Mouse (Mus musculus): ENCODE data around the gene Hpcal4. TPM values are rescaled to one million over a fixed set of nuclear protein-coding genes. Genes with fewer than 3 reads are reported as not detected.
A peak's percentile ranks its signal among the peaks of the same experiment; 100 is the strongest.
"Not testable (repeated sequence)": the region's sequence is repeated elsewhere in the genome, so short reads cannot be mapped to it uniquely, and the experiment has no call there.

Hpcal4 gene
- polyA plus RNA-seq (2015; fragmentation: Nextera tagmentation; extraction: Ambion mirVana), result 0.28 and 0.54 TPM in 2 replicates

DNA sequence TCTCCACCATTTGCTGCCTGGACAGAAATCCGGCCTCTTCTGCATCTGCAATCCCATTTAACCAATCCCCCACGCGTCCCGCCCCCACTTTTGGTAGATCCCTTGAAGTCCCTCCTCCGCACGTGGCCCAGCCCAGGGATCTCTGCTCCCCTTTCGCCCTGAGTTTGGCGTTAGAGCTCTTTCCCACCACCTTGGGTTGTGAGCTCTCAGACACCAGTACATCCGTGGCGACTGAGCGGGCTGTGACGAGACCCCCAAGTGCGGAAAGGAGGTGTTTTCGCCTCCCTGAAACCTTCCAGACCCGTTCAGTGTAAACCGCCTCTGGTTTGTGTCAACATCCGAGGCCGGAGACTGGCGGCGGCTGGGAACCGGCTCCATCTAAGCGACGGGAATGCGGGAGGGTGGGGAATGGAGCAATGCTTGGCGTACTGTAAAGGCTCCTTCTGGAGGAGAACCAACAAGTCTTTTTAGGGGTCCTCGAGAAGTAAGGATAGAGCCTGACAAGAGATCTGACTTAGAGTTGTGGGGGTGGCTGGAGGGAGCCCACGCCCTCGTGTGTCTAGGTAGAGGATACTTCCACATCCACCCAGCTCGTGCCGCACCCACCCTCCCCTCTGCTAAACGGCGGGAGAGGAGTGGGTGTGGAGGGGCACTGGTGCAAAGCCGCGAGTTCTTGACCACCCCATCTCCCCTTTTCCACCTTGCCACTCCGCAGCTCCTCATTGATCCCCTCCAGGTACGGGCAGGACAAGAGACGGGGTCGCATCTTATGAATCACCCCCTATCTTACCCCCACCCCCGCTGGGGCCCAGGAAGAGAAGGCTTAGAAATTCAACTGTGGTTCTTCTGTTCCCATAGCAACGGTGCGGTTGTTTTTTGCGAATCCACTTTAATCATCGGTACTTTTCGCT lies at the start of gene Hpcal4:
Hpcal4 (plus strand) TSS at position 900 of the 911 bp plus-strand sequence.
- Histone ChIP-seq H3K9me3 (replicated peaks) (no peaks in the 10 kb centered on the region), H3K36me3 (no peaks in the 10 kb centered on the region), H3K4me3 (replicated peaks) (peak within 1 kb of the TSS; percentile 46), H3K27me3 (peaks cover 63% of the 10 kb centered on the region), H3K4me2 (replicated peaks) (peak within 1 kb of the TSS; percentile 82), H3K9ac (0 out of 2 replicates have a peak within 1 kb of the TSS, but pooled peaks have one; percentile 6), H3K27ac (replicated peaks) (no peak within 1 kb of the TSS), H3K4me1 (peaks cover 17% of the 10 kb centered on the region)
- peak; percentile 15; the same call in 1 of the 2 replicates for ATAC-seq (ENCODE audit: insufficient number of reproducible peaks, low FRiP score, low TSS enrichment, low read depth)
- under 1% methylated on average over 44 of the region's 44 CpGs for WGBS

DNA sequence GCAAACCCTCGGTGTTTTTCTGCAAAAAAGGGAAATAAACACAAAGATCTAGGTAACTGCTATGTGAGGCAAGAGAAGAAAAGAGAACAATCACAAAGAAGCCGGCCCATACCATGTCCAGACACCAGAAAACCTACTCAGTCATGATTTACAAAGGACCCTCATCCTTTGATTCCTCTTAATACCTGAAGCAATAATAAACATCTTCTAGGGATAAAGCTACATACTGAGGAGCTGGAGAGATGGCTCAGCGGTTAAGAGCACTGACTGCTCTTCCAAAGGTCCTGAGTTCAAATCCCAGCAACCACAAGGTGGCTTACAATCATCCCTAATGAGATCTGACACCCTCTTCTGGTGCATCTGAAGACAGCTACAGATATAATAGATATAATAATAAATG lies 45.5 kb upstream of the Hpcal4 start:
- peaks cover 15% of the 10 kb centered on the region for H3K4me1 ChIP-seq
- no peaks in the 10 kb centered on the region for H3K27me3 ChIP-seq
- no peak overlapping the region for H3K4me2 ChIP-seq (replicated peaks)
- H3K36me3 ChIP-seq, result peaks cover 37% of the 10 kb centered on the region
- no peak for ATAC-seq (ENCODE audit: insufficient number of reproducible peaks, low FRiP score, low TSS enrichment, low read depth)
- H3K9ac ChIP-seq, result no peak overlapping the region
- no peaks in the 10 kb centered on the region for H3K9me3 ChIP-seq (replicated peaks)
- H3K4me3 ChIP-seq (replicated peaks), result no peak overlapping the region
- WGBS, result 84% methylated on average over 3 of the region's 3 CpGs
- no peak overlapping the region for H3K27ac ChIP-seq (replicated peaks)

DNA sequence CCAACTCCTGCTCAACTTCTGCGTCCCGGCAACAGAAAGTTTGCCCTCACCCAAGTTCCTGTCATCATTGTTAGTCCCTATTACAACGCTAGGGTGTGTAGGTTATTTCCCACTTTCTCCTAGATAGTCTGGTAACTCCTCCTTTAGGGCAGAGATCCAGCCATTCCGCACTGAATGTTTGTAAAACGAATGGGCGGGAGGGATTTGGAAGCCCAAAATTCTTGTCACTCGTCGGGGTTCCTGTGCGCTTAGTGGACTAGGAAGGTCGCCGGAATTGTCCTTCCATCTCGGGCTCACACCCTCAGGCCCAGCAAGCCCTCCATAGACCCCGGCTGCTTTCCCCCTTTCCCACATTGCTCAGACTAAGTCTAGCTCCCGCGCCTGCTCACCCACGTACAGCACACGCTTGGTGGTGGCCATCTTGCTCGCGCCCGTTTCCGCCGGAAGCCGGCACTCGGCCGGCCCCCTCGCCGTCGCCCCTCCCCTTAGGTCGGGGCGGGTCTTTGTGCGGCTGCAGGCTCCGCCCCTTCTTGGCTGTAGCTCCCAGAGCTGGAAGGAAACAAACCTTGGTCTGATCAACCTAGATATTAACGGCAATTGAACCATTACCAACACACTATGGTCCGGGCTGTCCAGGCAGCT lies 43.4 kb upstream of the Hpcal4 start, which contains the start of gene Ppie:
Ppie (minus strand) TSS at position 439 of the 642 bp plus-strand sequence.
- Histone ChIP-seq H3K27me3 (no peaks in the 10 kb centered on the region; the same call in 1 of the 2 replicates), H3K9me3 (replicated peaks) (no peaks in the 10 kb centered on the region), H3K36me3 (peaks cover 19% of the 10 kb centered on the region), H3K9ac (peak within 1 kb of the TSS; percentile 55), H3K4me1 (peaks cover 15% of the 10 kb centered on the region), H3K4me3 (replicated peaks) (peak within 1 kb of the TSS; percentile 66), H3K4me2 (replicated peaks) (peak within 1 kb of the TSS; percentile 70), H3K27ac (replicated peaks) (peak within 1 kb of the TSS; percentile 92)
- peak; percentile 96 for ATAC-seq (ENCODE audit: insufficient number of reproducible peaks, low FRiP score, low TSS enrichment, low read depth)
- WGBS, result under 1% methylated on average over 34 of the region's 34 CpGs

DNA sequence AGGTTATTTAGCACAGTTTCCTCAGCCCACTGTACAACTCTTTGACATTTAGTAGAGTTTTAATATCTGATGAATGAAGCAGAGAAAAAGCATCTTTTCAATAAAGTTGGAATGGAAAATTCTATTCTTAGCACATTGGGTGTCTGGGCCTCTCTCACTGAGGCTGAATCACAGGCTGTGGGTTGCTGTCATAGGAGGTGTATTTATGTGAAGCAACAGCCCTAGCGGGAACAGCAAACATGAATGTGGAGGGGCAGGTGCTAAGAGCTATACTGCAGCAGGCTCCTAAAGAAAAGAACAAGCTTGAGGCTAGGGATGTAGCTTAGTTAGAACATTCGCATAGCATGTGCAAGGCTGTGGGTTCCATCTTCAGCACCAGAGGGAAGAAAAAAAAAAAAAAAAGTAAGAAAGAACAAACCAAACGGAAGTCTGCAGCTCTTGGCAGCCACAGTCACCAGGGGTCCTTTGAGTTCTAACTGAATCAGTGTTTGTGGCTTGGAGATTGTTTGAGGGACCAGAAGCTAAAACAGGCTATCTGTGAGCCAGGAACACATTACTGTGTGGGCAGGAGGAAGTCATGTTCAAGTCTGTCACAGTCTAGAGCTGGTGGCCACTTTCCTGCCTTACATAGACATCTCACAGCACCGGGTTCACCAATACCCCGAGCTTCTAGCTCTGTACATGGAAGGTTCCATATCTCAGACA lies 35.4 kb upstream of the Hpcal4 start:
- 68% methylated on average over 5 of the region's 5 CpGs for WGBS
- no peak overlapping the region for H3K4me2 ChIP-seq (replicated peaks)
- no peaks in the 10 kb centered on the region for H3K9me3 ChIP-seq (replicated peaks)
- H3K9ac ChIP-seq, result no peak overlapping the region
- no peaks in the 10 kb centered on the region for H3K36me3 ChIP-seq
- no peak for ATAC-seq (ENCODE audit: insufficient number of reproducible peaks, low FRiP score, low TSS enrichment, low read depth)
- no peaks in the 10 kb centered on the region for H3K4me1 ChIP-seq
- H3K27ac ChIP-seq (replicated peaks), result no peak overlapping the region
- no peaks in the 10 kb centered on the region; the same call in 1 of the 2 replicates for H3K27me3 ChIP-seq
- H3K4me3 ChIP-seq (replicated peaks), result no peak overlapping the region

DNA sequence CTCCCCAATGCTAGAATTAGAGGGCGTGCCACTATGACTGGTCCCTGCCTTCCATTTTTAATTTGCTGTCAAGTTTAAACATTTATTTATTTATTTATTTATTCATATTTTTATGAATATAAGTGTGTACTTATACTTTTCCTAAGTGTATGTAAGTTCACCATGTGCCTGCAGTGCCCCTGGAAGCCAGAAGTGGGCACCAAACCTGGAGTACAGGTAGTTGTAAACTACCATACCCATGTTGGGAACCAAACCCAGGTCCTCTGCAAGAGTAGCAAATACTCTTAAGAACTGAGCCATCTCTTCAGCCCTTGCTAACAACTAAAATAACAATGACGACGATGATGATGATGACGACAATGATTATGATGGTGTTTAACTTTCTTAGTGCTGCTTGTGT lies 31.0 kb upstream of the Hpcal4 start:
- H3K4me3 ChIP-seq (replicated peaks), result no peak overlapping the region
- H3K27me3 ChIP-seq, result no peaks in the 10 kb centered on the region; the same call in 1 of the 2 replicates
- no peak for ATAC-seq (ENCODE audit: insufficient number of reproducible peaks, low FRiP score, low TSS enrichment, low read depth)
- H3K36me3 ChIP-seq, result no peaks in the 10 kb centered on the region
- no peak overlapping the region for H3K27ac ChIP-seq (replicated peaks)
- WGBS, result 80% methylated on average over 4 of the region's 4 CpGs
- no peaks in the 10 kb centered on the region for H3K4me1 ChIP-seq
- H3K9ac ChIP-seq, result no peak overlapping the region
- H3K9me3 ChIP-seq (replicated peaks), result no peaks in the 10 kb centered on the region
- H3K4me2 ChIP-seq (replicated peaks), result no peak overlapping the region

DNA sequence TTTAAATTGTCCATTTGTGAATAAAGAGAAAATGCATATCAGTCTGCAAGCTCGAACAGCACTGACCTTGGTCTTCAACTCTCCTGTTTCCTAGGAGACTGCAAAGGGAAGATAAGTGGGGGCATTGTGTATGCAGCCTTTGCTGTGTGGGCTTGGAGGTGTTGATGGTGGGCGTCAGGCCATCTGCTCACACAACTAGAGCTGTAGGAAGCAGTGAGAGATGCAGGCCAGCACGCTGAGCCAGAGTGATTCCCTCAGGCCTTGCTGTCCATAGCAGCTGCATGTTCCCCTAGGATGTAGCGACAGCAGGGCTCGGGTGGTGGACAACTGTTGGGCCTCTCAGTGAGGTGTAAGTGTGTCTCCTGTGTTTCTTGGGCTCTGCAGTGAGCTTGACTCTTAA lies 30.1 kb upstream of the Hpcal4 start:
- no peak overlapping the region for H3K27ac ChIP-seq (replicated peaks)
- H3K36me3 ChIP-seq, result no peaks in the 10 kb centered on the region
- ATAC-seq (ENCODE audit: insufficient number of reproducible peaks, low FRiP score, low TSS enrichment, low read depth), result no peak
- no peak overlapping the region for H3K4me2 ChIP-seq (replicated peaks)
- no peaks in the 10 kb centered on the region; the same call in 1 of the 2 replicates for H3K27me3 ChIP-seq
- 62% methylated on average over 5 of the region's 5 CpGs for WGBS
- no peak overlapping the region for H3K9ac ChIP-seq
- H3K4me3 ChIP-seq (replicated peaks), result no peak overlapping the region
- no peaks in the 10 kb centered on the region for H3K4me1 ChIP-seq
- H3K9me3 ChIP-seq (replicated peaks), result no peaks in the 10 kb centered on the region

DNA sequence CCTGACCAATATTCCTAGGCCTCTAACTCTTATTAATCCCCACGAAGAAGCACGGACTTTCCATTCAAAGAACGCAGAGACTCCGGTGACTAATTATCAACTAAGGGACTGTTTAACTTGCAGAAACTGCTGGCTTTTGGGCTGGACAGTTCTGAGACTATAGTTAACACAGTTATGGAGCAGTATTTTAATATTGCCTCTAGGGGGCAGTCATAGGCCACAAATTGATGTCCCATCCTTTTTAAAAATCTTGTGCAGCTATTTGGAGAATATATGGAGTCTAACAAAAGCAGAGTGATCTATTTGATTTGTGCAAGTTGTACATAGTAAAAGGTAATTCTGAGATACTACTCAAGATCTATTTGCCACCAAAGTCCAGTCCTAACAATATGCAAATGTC lies 28.0 kb upstream of the Hpcal4 start:
- Histone ChIP-seq H3K27ac (replicated peaks) (no peak overlapping the region), H3K4me2 (replicated peaks) (no peak overlapping the region), H3K27me3 (no peaks in the 10 kb centered on the region; the same call in 1 of the 2 replicates), H3K4me1 (no peaks in the 10 kb centered on the region), H3K36me3 (no peaks in the 10 kb centered on the region), H3K4me3 (replicated peaks) (no peak overlapping the region), H3K9me3 (replicated peaks) (no peaks in the 10 kb centered on the region), H3K9ac (no peak overlapping the region)
- no peak for ATAC-seq (ENCODE audit: insufficient number of reproducible peaks, low FRiP score, low TSS enrichment, low read depth)
- WGBS, result 35% methylated on average over 4 of the region's 4 CpGs

DNA sequence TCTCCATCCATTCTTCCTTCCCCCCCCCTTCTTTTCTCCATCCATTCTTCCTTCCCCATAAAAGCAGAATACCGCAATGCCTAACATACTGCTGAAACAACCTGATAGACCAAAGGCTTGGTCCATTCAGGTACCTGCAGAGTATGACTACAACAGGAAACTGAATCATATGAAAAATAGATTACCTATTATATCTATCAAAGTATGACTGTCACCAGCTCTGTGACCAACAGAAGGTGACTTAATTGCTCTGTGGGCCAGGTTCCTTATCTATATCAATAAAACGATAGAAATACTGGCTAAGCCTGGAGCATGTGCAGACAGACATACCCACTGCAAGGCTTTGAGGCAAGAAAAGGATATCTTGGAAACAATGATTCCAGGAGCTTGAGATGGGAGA lies 27.6 kb upstream of the Hpcal4 start:
- H3K27ac ChIP-seq (replicated peaks), result no peak overlapping the region
- H3K36me3 ChIP-seq, result no peaks in the 10 kb centered on the region
- H3K9ac ChIP-seq, result no peak overlapping the region
- 68% methylated on average over 2 of the region's 2 CpGs for WGBS
- no peaks in the 10 kb centered on the region for H3K4me1 ChIP-seq
- H3K4me2 ChIP-seq (replicated peaks), result no peak overlapping the region
- H3K27me3 ChIP-seq, result no peaks in the 10 kb centered on the region; the same call in 1 of the 2 replicates
- H3K9me3 ChIP-seq (replicated peaks), result no peaks in the 10 kb centered on the region
- no peak for ATAC-seq (ENCODE audit: insufficient number of reproducible peaks, low FRiP score, low TSS enrichment, low read depth)
- H3K4me3 ChIP-seq (replicated peaks), result no peak overlapping the region

DNA sequence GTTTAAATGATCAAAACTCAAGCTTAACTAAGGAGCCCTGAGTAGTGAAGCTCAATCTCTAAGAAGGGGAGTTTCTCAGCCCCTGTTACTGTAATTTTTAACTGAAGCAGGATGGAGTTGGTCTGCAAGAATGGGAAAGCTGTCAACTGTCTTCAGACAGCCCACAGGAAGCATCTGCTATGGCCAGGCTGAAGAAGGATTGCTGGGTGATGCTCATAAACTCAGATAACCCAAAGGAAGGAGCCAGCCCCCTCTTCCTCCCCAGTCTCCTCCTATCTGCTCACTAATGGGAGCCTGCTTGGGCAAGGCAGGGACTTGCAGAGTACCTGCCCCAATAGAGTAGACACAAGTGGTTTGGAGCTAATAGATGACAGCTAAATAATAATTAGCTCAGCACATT lies 27.2 kb upstream of the Hpcal4 start:
- no peaks in the 10 kb centered on the region for H3K4me1 ChIP-seq
- no peak overlapping the region for H3K4me2 ChIP-seq (replicated peaks)
- H3K9me3 ChIP-seq (replicated peaks), result no peaks in the 10 kb centered on the region
- H3K4me3 ChIP-seq (replicated peaks), result no peak overlapping the region
- no peak overlapping the region for H3K9ac ChIP-seq
- H3K27me3 ChIP-seq, result no peaks in the 10 kb centered on the region; the same call in 1 of the 2 replicates
- no peak overlapping the region for H3K27ac ChIP-seq (replicated peaks)
- H3K36me3 ChIP-seq, result no peaks in the 10 kb centered on the region
- ATAC-seq (ENCODE audit: insufficient number of reproducible peaks, low FRiP score, low TSS enrichment, low read depth), result no peak

DNA sequence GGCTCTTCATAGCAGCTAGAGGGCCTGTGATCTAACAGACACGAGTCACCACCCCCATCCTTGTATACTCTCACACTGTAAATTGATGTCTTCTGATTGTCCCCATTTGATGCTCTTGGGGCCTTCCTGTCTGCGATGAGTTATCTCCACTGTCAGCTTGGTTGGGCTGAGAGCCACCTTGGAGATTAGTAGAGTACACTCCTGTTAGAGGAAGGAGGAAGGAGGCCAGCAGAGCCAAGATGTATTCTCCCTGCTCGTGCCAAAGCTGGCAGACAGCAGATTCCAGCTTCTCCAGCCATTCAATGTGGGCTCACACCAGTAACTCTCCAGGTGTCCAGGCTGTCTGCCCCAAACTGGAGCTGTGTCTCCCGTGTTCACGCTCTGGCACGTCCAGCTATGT lies 22.5 kb upstream of the Hpcal4 start:
- 75% methylated on average over 6 of the region's 6 CpGs for WGBS
- H3K9me3 ChIP-seq (replicated peaks), result no peaks in the 10 kb centered on the region
- H3K27ac ChIP-seq (replicated peaks), result no peak overlapping the region
- no peak overlapping the region for H3K9ac ChIP-seq
- no peak for ATAC-seq (ENCODE audit: insufficient number of reproducible peaks, low FRiP score, low TSS enrichment, low read depth)
- H3K4me2 ChIP-seq (replicated peaks), result no peak overlapping the region
- H3K4me1 ChIP-seq, result 0 out of 2 replicates have a peak, but pooled peaks cover 3% of the 10 kb centered on the region
- no peak overlapping the region for H3K4me3 ChIP-seq (replicated peaks)
- 0 out of 2 replicates have a peak, but pooled peaks cover 6% of the 10 kb centered on the region for H3K27me3 ChIP-seq
- no peaks in the 10 kb centered on the region for H3K36me3 ChIP-seq

DNA sequence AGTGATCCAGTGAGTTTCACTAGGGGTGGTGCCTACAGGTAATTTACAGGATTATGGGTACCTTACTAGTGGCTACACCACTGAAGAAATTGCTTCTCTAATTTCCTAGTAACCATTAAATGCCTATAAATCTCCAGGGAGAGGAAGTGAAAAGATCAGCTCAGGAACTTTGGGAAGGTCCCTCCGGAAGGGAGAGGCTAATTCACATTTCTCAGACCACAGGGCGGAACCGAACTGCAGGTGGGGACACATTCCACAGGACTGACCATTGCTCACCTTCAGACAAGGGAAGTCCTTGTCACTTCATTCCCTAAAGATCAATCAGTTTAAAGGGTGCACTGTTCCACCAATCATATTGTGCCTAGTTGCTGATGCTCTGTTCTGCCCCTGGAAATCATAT lies 21.8 kb upstream of the Hpcal4 start:
- not testable (repeated sequence) for H3K4me1 ChIP-seq; H3K4me2 ChIP-seq (replicated peaks); ATAC-seq (ENCODE audit: insufficient number of reproducible peaks, low FRiP score, low TSS enrichment, low read depth); H3K9ac ChIP-seq; H3K27ac ChIP-seq (replicated peaks); H3K27me3 ChIP-seq; H3K9me3 ChIP-seq (replicated peaks); H3K4me3 ChIP-seq (replicated peaks); H3K36me3 ChIP-seq
- 82% methylated on average over 3 of the region's 3 CpGs for WGBS

Measured in embryonic facial prominence, embryonic 15.5 days (tissue).